Mouse (Mus musculus) testis, adult 2 months (tissue): ENCODE measurements at regions not wholly inside any gene's neighbourhood (a gene's known extent, or its start where the extent isn't known, plus 50 kb on each side); places are given as distances from the start of the nearest gene placed in this dataset.

ENCODE experiments used
- H3K27ac ChIP-seq: fragments of 200-500 bp; 2 replicates; pipeline ENCODE4 v1.5.1; 2012; ENCODE audit warnings: low read depth, low read length; ENCODE audit not compliant: control insufficient read depth, insufficient read depth
- H3K27me3 ChIP-seq: fragments of 200-500 bp; 2 replicates; pipeline ENCODE4 v1.6.1; 2012; ENCODE audit warnings: mild to moderate bottlenecking, low read length, moderate library complexity; ENCODE audit not compliant: control insufficient read depth, insufficient read depth
- H3K36me3 ChIP-seq: fragments of 200-500 bp; 2 replicates; pipeline ENCODE4 v1.6.1; 2012; ENCODE audit warnings: mild to moderate bottlenecking, low read length; ENCODE audit not compliant: control insufficient read depth, insufficient read depth
- H3K4me1 ChIP-seq: fragments of 200-500 bp; 2 replicates; pipeline ENCODE4 v1.6.1; 2012; ENCODE audit warnings: low read length; ENCODE audit not compliant: control insufficient read depth, insufficient read depth
- H3K4me3 ChIP-seq: fragments of 200-500 bp; 2 replicates; pipeline ENCODE4 v1.5.1; 2012; ENCODE audit warnings: low read depth, mild to moderate bottlenecking, low read length, moderate library complexity, mixed read lengths; ENCODE audit not compliant: control insufficient read depth
- CTCF ChIP-seq: fragments of 200-500 bp; IDR thresholded peaks from 2 replicates; pipeline ENCODE4 v1.5.1; 2012; ENCODE audit warnings: low read depth, mild to moderate bottlenecking, inconsistent platforms, low read length, moderate library complexity; ENCODE audit not compliant: control insufficient read depth, insufficient read depth, insufficient replicate concordance
- POLR2A ChIP-seq: fragments of 200-500 bp; IDR thresholded peaks from 2 replicates; pipeline ENCODE4 v1.6.1; 2012; ENCODE audit warnings: low read depth, mild to moderate bottlenecking, inconsistent platforms, low read length, moderate library complexity; ENCODE audit not compliant: control insufficient read depth

DNA sequence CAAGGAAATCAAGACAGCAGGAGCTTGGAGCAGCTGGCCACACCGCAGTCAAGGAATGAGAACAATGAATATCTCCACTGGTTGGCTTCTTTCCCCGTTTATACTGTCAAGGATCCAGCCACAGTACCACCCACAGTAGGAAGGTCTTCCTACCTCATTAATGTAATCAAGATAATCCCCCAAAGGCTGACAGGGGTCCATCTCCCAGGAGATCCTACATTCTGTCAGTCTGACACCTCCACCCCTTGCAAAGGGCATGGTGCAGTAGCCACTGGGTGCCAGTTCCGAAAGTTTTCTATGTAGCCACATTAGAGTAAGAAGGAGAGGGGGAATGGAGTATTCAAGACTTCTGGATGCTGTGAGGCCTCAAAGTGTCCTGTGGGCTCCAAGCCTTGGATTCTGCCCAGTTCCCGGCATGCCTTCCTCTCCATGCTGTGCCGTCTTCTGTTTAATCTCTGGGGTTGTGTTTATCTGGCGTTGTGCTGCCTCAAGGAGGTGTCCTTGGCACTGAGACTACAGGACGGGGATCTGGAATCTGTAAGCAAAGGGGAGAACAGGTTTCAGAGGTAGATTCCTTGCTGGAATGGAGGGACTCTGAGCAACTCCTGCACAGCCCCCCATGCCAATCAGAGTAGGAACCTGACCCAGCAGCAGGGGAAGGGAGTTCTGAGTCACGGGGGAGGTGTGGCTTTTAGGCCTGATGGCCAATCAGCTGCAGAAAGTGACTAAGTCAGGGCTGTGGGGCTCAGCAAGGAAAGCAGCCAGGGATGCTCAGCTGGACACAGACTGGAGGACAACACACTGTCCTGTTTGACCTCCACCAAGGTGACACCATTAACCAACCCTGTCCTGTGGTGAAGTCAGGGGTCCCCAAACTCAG lies 77.3 kb upstream of the Wscd1 start:
- H3K36me3 ChIP-seq: no peaks in the 10 kb centered on the region
- no peaks in the 10 kb centered on the region for H3K27me3 ChIP-seq
- H3K4me3 ChIP-seq: no peak overlapping the region
- TF ChIP-seq CTCF (no peak), POLR2A (no peak)
- H3K27ac ChIP-seq: no peak overlapping the region
- no peaks in the 10 kb centered on the region for H3K4me1 ChIP-seq

DNA sequence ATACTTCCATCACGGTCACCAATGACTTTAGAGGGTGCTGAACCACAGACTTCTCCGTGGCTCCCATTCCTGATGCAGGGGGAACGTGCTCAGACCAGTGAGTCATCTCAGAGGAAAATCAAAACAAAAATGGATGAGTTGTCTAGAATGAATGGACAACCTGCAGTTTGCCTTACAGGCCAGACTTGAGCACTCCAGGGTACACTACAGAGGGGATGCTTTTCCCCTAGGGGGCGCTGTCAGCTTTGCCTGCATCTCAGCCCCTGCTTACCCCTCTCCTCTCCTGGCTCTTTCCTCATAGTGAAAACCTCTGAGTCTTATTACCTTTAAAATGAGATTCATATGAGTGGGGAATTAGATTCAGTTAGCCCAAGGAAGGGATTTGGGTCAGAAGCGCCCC lies 75.4 kb upstream of the Wscd1 start:
- Histone ChIP-seq H3K27ac (no peak overlapping the region), H3K36me3 (no peaks in the 10 kb centered on the region), H3K4me1 (no peaks in the 10 kb centered on the region), H3K4me3 (no peak overlapping the region), H3K27me3 (no peaks in the 10 kb centered on the region)
- peak; percentile 71; the same call in 1 of the 2 replicates for TF ChIP-seq CTCF
- TF ChIP-seq POLR2A: no peak

DNA sequence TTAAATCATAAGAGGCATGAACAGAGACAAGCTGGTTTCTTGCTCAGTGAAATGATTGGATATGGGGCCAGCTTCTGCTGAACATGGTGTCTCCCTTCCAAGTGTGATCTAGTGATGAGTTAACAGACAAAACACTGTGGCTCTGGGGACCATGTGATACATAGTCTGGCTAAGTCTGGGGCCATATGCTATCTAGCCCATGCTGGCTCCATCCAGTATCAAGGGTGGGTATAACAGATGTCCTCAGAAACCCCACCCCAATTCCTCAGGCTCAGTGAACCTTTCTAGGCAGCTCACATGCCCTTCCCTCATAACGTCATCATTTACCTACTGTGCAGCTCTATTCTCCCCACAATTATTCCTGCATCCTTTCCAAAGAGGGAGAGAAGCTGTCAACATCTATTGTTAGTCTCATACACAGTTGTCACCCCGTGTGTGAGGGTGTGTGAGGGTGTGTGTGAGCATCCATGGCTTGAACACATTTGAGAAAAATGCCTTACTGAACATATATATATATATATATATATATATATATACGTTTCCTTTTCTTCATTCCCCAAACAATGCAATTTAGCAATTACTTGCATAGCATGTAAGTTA lies 73.9 kb upstream of the Wscd1 start:
- TF ChIP-seq POLR2A: no peak
- no peak for TF ChIP-seq CTCF
- no peaks in the 10 kb centered on the region for H3K36me3 ChIP-seq
- no peaks in the 10 kb centered on the region for H3K4me1 ChIP-seq
- H3K27ac ChIP-seq: no peak overlapping the region
- H3K4me3 ChIP-seq: no peak overlapping the region
- H3K27me3 ChIP-seq: no peaks in the 10 kb centered on the region

DNA sequence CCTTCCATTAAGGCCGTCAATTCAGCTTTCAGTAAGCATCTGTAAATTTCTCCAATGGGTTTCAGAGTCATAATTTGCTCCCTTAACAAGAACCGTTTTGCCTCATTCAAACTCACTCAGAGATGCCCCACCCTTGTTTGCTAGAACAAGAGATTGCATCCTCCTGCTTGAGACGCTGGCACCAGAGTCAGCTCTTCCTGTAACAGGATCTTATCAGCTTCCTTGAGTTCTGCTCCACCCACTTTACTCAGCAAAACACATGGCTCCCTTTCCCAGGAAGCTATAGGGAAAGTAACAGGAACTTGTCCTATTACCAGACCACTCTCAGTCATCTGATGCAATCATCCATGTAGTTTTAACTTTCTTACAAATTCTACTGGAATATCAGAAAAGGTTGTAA lies 52.7 kb upstream of the Wscd1 start:
- Histone ChIP-seq H3K36me3 (no peaks in the 10 kb centered on the region), H3K4me3 (no peak overlapping the region), H3K27ac (no peak overlapping the region), H3K4me1 (no peaks in the 10 kb centered on the region), H3K27me3 (no peaks in the 10 kb centered on the region)
- no peak for TF ChIP-seq POLR2A

DNA sequence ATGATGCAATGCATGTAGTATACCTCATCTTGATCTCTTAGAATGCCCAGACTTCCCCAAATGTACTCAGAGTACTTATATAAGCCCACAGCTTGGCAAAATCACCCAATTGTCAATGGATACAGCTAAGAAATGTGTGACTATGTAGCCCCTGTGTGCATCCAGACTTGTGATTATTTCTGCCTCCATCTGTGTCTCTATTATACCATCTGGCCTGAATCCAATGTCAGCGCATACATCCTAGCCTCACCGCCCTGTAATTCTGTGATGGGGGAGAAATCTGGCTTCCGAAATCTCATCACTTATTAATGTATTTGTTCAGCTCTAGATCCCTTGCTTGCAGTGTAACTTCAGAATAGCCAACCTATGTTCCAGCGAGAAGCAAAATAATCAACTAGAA lies 50.9 kb upstream of the Wscd1 start:
- no peak overlapping the region for H3K27ac ChIP-seq
- no peak overlapping the region for H3K4me3 ChIP-seq
- no peaks in the 10 kb centered on the region for H3K36me3 ChIP-seq
- TF ChIP-seq CTCF (no peak), POLR2A (no peak)
- no peaks in the 10 kb centered on the region for H3K27me3 ChIP-seq
- no peaks in the 10 kb centered on the region for H3K4me1 ChIP-seq
